Mouse (Mus musculus): ENCODE results near the gene 4930564D02Rik. TPM values are rescaled to one million over a fixed set of nuclear protein-coding genes. Genes with fewer than 3 reads are reported as not detected.

4930564D02Rik gene
- polyA plus RNA-seq, 1 experiment from 2014 or later = not detected

- H3K27ac ChIP-seq = no peak overlapping the region
- ATAC-seq (ENCODE audit: borderline replicate concordance, extremely low read depth, low FRiP score, low TSS enrichment) = no peak
- WGBS = 36% methylated on average over 7 of the region's 7 CpGs
Observed at GRCm38 (mm10) chr3:105127881-105128280, 61.2 kb downstream of the 4930564D02Rik start.

More at GRCm38 (mm10) chr3:105127881-105128280, 61.2 kb downstream of the 4930564D02Rik start:
- Histone ChIP-seq H3K27me3 (no peaks in the 10 kb centered on the region), H3K9ac (no peak overlapping the region), H3K4me3 (no peak overlapping the region), H3K36me3 (no peaks in the 10 kb centered on the region), H3K4me2 (no peak overlapping the region), H3K4me1 (peaks cover 5% of the 10 kb centered on the region; the same call in 1 of the 2 replicates), H3K9me3 (no peaks in the 10 kb centered on the region)

Other genes starting within 250 kb of the 4930564D02Rik start
- 62.1 and 65.0 TPM in 2 replicates for gene Mov10, start 248.3 kb upstream of the 4930564D02Rik start, polyA plus RNA-seq (2015; fragmentation: Nextera tagmentation; extraction: Ambion mirVana)
- 34.3 and 35.8 TPM in 2 replicates for gene St7l, start 202.8 kb upstream of the 4930564D02Rik start, polyA plus RNA-seq (2015; fragmentation: Nextera tagmentation; extraction: Ambion mirVana)
- gene Capza1, start 202.3 kb upstream of the 4930564D02Rik start, polyA plus RNA-seq (2015; fragmentation: Nextera tagmentation; extraction: Ambion mirVana) = 209 and 222 TPM in 2 replicates
- 2.0 and 2.4 TPM in 2 replicates for gene Wnt2b, start 104.9 kb upstream of the 4930564D02Rik start, polyA plus RNA-seq (2015; fragmentation: Nextera tagmentation; extraction: Ambion mirVana)
- 32.9 and 34.5 TPM in 2 replicates for gene Cttnbp2nl, start 13.7 kb upstream of the 4930564D02Rik start, polyA plus RNA-seq (2015; fragmentation: Nextera tagmentation; extraction: Ambion mirVana)

All from lung, embryonic 15.5 days (tissue).